Mouse (Mus musculus) lung, postnatal 10 days (tissue): ENCODE results near the gene Phyhipl.

ENCODE experiments used
- DNase-seq: peaks from one replicate; pipeline ENCODE4 v3.0.0; 2021

The Phyhipl gene

GRCm38 (mm10) chr10:70623461-70623860 lies 32.3 kb downstream of the Phyhipl start:
- no peak for DNase-seq

GRCm38 (mm10) chr10:70616377-70616776 lies 39.4 kb downstream of the Phyhipl start:
- DNase-seq = no peak

GRCm38 (mm10) chr10:70611633-70612032 lies 44.1 kb downstream of the Phyhipl start:
- no peak for DNase-seq

- DNase-seq = no peak
These were observed 55.9 kb downstream of the Phyhipl start for GRCm38 (mm10) chr10:70599925-70600305.

- DNase-seq = peak; percentile 56
These were observed 56.4 kb downstream of the Phyhipl start for GRCm38 (mm10) chr10:70599126-70599924.

GRCm38 (mm10) chr10:70598516-70599125 lies 57.1 kb downstream of the Phyhipl start:
- no peak for DNase-seq

GRCm38 (mm10) chr10:70598081-70598515 lies 57.7 kb downstream of the Phyhipl start:
- peak; percentile 54 for DNase-seq

- peak; percentile 18 for DNase-seq
These were observed 61.8 kb downstream of the Phyhipl start for GRCm38 (mm10) chr10:70594007-70594406.

GRCm38 (mm10) chr10:70586876-70587405 lies 68.8 kb downstream of the Phyhipl start:
- no peak for DNase-seq

GRCm38 (mm10) chr10:70584171-70584570 lies 71.6 kb downstream of the Phyhipl start:
- DNase-seq = no peak

GRCm38 (mm10) chr10:70581556-70582211 lies 74.1 kb downstream of the Phyhipl start:
- peak; percentile 10 for DNase-seq

- DNase-seq = peak; percentile 78
These were observed 92.1 kb downstream of the Phyhipl start for GRCm38 (mm10) chr10:70563636-70564035.

- DNase-seq = no peak
These were observed 103.2 kb downstream of the Phyhipl start for GRCm38 (mm10) chr10:70552531-70552930.

GRCm38 (mm10) chr10:70542857-70543256 lies 112.9 kb downstream of the Phyhipl start:
- DNase-seq = no peak

GRCm38 (mm10) chr10:70540456-70541195 lies 115.1 kb downstream of the Phyhipl start:
- peak; percentile 57 for DNase-seq

- no peak for DNase-seq
These were observed 116.5 kb downstream of the Phyhipl start for GRCm38 (mm10) chr10:70539251-70539650.

GRCm38 (mm10) chr10:70537694-70538093 lies 118.1 kb downstream of the Phyhipl start:
- no peak for DNase-seq

- no peak for DNase-seq
These were observed 120.4 kb downstream of the Phyhipl start for GRCm38 (mm10) chr10:70535401-70535800.

GRCm38 (mm10) chr10:70534571-70534970 lies 121.2 kb downstream of the Phyhipl start:
- no peak for DNase-seq

GRCm38 (mm10) chr10:70533986-70534385 lies 121.8 kb downstream of the Phyhipl start:
- no peak for DNase-seq

- no peak for DNase-seq
These were observed 122.4 kb downstream of the Phyhipl start for GRCm38 (mm10) chr10:70533301-70533781.

GRCm38 (mm10) chr10:70532249-70532648 lies 123.5 kb downstream of the Phyhipl start:
- DNase-seq = no peak
